Mouse (Mus musculus) cortical plate, adult 2 months (tissue): ENCODE results near the gene Snrnp35.

Source experiments
- CTCF ChIP-seq: fragments of 200-500 bp; IDR thresholded peaks from 2 replicates; pipeline ENCODE4 v1.5.1; 2011; ENCODE audit warnings: mild to moderate bottlenecking, control low read depth, low read length; ENCODE audit not compliant: insufficient read depth; ENCODE audit errors: extremely low read depth
- POLR2A ChIP-seq: fragments of 200-500 bp; IDR thresholded peaks from 2 replicates; pipeline ENCODE4 v1.6.1; 2011; ENCODE audit warnings: mild to moderate bottlenecking, low read length, control low read depth; ENCODE audit not compliant: insufficient read depth; ENCODE audit errors: extremely low read depth

GRCm38 (mm10) chr5:124463462-124463861 lies 19.5 kb upstream of the Snrnp35 start:
- TF ChIP-seq CTCF (no peak), POLR2A (no peak)
